Mouse (Mus musculus): ENCODE measurements around the gene Sez6l2.

GRCm38 (mm10) chr7:127011717-127012116 is 61.4 kb downstream of the Sez6l2 start:
- TF ChIP-seq CTCF (IDR thresholded peaks at IDR 0.05; ENCODE audit: low read depth) (no peak), EP300 (IDR thresholded peaks at IDR 0.05; ENCODE audit: low read depth) (no peak)

All from liver, embryonic 14.5 days (tissue).